Mouse (Mus musculus) forebrain, embryonic 16.5 days (tissue): ENCODE data around the gene Hhat. TPM values are rescaled to one million over a fixed set of nuclear protein-coding genes. Genes with fewer than 3 reads are reported as not detected.
A peak's percentile ranks its signal among the peaks of the same experiment; 100 is the strongest.

Experiments
- ATAC-seq: fragments of 200-750 bp; cut with Nextera tagmentation; 2 replicates; pipeline ENCODE4 v1.8.0; 2017; ENCODE audit warnings: mild to moderate bottlenecking, moderate library complexity
- H3K27ac ChIP-seq: fragments of 300-500 bp; sonication (generic); 2 replicates; pipeline ENCODE4 v1.5.1; 2014; ENCODE audit warnings: low read length, control low read depth
- H3K27me3 ChIP-seq: fragments of 300-500 bp; sonication (generic); replicated peaks from 2 replicates; pipeline ENCODE4 v1.6.1; 2014; ENCODE audit warnings: low read length; ENCODE audit not compliant: control insufficient read depth, insufficient read depth
- H3K36me3 ChIP-seq: fragments of 300-500 bp; sonication (generic); 2 replicates; pipeline ENCODE4 v1.6.1; 2014; ENCODE audit not compliant: control insufficient read depth, insufficient read depth
- H3K4me1 ChIP-seq: fragments of 300-500 bp; sonication (generic); replicated peaks from 2 replicates; pipeline ENCODE4 v1.6.1; 2014; ENCODE audit warnings: low read length; ENCODE audit not compliant: control insufficient read depth, insufficient read depth
- H3K4me2 ChIP-seq: fragments of 300-500 bp; sonication (generic); 2 replicates; pipeline ENCODE4 v1.6.1; 2014; ENCODE audit warnings: mild to moderate bottlenecking, low read length, control low read depth
- H3K4me3 ChIP-seq: fragments of 300-500 bp; sonication (generic); replicated peaks from 2 replicates; pipeline ENCODE4 v1.5.1; 2014; ENCODE audit warnings: mild to moderate bottlenecking, low read length, control low read depth
- H3K9ac ChIP-seq: fragments of 300-500 bp; sonication (generic); replicated peaks from 2 replicates; pipeline ENCODE4 v1.6.1; 2014; ENCODE audit warnings: low read depth, low read length, control low read depth
- H3K9me3 ChIP-seq: fragments of 300-500 bp; sonication (generic); 2 replicates; pipeline ENCODE4 v1.6.1; 2016; ENCODE audit warnings: low read length; ENCODE audit not compliant: control insufficient read depth
- WGBS: fragments of 180-500 bp; shearing (Covaris S2); extraction: QIAGEN DNeasy Blood & Tissue Kit; methylation state at CpG from one replicate; pipeline ENCODE4 v1.1.7; 2014; 5-methylcytosine and 5-hydroxymethylcytosine counted together
- polyA plus RNA-seq: library from polyadenylated mRNA; unstranded; fragments of >200 nt; fragmentation: Nextera tagmentation; extraction: Ambion mirVana; gene quantifications from 2 replicates; pipeline ENCODE4 v1.2.1, GENCODE M21; 2015

The Hhat gene
- polyA plus RNA-seq, 1 experiment from 2014 or later: 3.6 TPM

DNA sequence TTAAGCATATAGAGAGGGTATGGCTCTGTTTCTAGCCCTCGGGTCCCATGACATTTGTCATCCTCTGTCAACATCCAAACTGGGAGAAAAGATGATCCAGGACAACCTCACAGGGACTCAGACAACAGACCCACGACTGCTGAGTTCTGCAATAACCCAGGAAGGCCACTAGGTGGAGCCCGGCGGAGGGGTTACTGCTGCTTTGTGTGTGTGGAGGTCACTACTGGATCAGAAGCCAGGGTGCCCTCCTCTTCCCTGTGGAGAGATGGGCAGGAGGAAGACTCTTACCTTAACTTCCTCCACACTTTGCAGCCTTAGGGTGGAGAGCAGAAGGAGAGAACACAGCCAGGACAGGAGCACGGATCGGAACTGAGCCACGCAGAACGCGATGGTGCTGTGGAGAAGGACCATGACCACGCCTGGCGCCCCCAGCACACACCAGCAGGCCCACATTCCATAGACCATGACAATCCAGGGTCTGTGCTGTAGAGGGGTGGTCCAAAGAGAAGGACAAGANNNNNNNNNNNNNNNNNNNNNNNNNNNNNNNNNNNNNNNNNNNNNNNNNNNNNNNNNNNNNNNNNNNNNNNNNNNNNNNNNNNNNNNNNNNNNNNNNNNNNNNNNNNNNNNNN, 43.9 kb downstream of the Hhat start:
- Histone ChIP-seq H3K27me3 (no peaks in the 10 kb centered on the region), H3K4me3 (no peak overlapping the region), H3K4me2 (no peak overlapping the region), H3K9me3 (no peaks in the 10 kb centered on the region), H3K9ac (no peak overlapping the region), H3K4me1 (no peaks in the 10 kb centered on the region; the same call in 1 of the 2 replicates), H3K27ac (no peak overlapping the region), H3K36me3 (no peaks in the 10 kb centered on the region)
- 61% methylated on average over 11 of the region's 11 CpGs for WGBS
- ATAC-seq: peak; percentile 76

DNA sequence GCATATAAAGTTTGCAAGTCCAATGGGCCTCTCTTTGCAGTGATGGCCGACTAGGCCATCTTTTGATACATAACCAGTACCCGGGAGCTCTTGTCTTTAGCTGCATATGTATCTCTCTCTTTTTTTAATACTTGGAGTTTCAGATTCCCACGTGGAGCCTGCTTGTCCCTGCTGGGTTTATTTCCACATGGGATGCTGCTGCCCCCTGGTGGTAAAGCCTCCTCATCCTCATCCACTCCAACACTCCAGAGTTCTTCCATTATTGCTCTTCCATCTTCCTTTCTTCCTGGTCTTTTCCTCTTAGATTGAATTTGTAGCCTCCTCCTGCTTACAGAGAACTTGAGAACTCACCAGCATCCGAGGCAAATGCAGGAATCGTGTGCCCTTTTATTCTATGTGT, 48.9 kb downstream of the Hhat start:
- no peaks in the 10 kb centered on the region for H3K9me3 ChIP-seq
- H3K27me3 ChIP-seq: no peaks in the 10 kb centered on the region
- no peak overlapping the region for H3K9ac ChIP-seq
- ATAC-seq: peak; percentile 37; the same call in 1 of the 2 replicates
- H3K27ac ChIP-seq: no peak overlapping the region
- no peak overlapping the region for H3K4me2 ChIP-seq
- 26% methylated on average over 5 of the region's 5 CpGs for WGBS
- no peak overlapping the region for H3K4me3 ChIP-seq
- H3K4me1 ChIP-seq: peaks cover 3% of the 10 kb centered on the region; the same call in 1 of the 2 replicates
- no peaks in the 10 kb centered on the region for H3K36me3 ChIP-seq

DNA sequence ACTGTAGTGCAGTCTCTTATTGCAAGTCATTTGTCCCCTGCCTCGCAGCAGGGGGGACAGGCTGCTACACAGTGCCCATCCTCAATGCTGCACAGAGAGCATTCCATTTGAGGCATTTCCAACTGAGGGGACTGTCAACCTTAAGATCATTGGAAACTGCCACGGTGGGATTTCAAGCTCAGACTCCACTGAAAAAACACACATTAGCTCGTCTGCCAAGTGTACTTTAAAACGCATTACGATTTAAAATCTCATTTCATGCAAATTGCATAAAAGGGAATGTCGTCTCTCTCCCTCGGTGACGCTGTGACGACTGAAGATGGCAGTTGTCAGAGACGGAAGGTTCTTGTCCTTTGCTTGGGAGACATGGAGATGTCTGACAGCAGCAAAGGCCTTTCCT, 50.9 kb downstream of the Hhat start:
- WGBS: 70% methylated on average over 10 of the region's 10 CpGs
- Histone ChIP-seq H3K27me3 (no peaks in the 10 kb centered on the region), H3K9ac (no peak overlapping the region), H3K36me3 (no peaks in the 10 kb centered on the region), H3K4me3 (no peak overlapping the region), H3K4me1 (peaks cover 3% of the 10 kb centered on the region; the same call in 1 of the 2 replicates), H3K9me3 (no peaks in the 10 kb centered on the region), H3K27ac (peak overlapping the region; percentile 66), H3K4me2 (no peak overlapping the region)
- peak; percentile 42; the same call in 1 of the 2 replicates for ATAC-seq

DNA sequence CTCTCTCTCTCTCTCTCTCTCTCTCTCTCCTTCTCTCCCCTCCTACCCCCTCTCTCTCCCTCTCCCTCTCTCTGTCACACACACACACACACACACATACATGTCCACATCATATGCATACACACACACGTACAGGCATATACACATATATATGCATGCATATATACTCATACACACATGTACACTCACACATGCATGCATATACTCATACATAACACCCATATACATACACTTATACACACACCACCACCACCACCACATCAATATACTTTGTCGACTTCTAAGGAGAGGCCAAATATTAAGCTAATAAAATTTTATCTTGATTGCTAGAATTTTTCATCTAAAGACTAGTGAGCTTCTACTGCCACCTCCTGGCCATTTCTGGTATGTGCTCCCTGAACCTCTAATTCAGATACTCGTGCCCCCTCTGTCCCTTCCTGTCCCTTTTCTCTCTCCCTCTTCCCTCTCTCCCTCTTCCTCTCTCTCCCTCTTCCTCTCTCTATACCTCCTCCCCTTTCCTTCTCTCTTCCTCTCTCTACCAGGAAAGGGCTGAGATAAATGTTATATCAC, 59.2 kb downstream of the Hhat start:
- no peaks in the 10 kb centered on the region for H3K36me3 ChIP-seq
- peak; percentile 31; the same call in 1 of the 2 replicates for ATAC-seq

DNA sequence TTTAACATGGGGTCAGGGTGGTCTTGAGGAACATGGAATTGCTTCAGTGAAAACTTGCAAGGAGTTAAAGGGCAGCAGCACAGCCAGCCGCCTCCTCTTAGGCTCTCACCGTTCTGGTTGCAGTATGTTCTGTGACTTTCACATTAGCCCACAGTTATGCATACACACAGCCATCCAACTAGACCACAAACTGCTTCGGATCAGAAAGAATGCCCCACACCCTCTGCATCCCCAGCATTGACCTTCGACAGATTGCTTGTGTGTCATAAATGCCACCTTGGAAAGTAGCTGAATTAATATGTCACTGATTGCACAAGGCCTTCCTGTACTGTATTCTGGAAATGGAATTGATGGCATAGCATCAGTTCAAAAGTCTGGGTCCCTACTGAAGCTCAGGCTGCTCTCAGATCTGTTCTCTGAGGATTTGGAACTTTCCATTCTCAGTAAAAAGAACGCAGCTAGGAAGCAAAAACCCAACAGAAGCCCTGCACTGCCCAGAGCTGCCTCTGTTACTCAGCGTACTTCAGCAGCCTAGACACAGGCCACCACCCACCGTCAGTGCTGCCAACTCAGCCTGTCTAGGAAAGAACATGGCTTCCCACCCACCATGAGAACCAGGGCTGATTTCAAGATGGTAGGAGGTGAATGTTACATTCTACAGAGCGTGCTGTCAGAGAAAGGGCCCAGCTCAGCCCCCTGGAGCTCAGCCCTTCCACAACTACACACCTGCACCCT, 70.5 kb downstream of the Hhat start:
- ATAC-seq: no peak
- no peak overlapping the region for H3K4me3 ChIP-seq
- H3K4me1 ChIP-seq: no peaks in the 10 kb centered on the region
- no peaks in the 10 kb centered on the region for H3K9me3 ChIP-seq
- H3K27me3 ChIP-seq: no peaks in the 10 kb centered on the region
- no peaks in the 10 kb centered on the region for H3K36me3 ChIP-seq
- no peak overlapping the region for H3K27ac ChIP-seq
- WGBS: 83% methylated on average over 8 of the region's 8 CpGs
- H3K4me2 ChIP-seq: no peak overlapping the region
- no peak overlapping the region for H3K9ac ChIP-seq

More for the DNA sequence above, 59.2 kb downstream of the Hhat start:
- no peaks in the 10 kb centered on the region for H3K9me3 ChIP-seq
- H3K9ac ChIP-seq: no peak overlapping the region
- H3K27me3 ChIP-seq: no peaks in the 10 kb centered on the region
- no peaks in the 10 kb centered on the region for H3K4me1 ChIP-seq
- WGBS: 34% methylated on average over 3 of the region's 3 CpGs
- H3K4me3 ChIP-seq: no peak overlapping the region
- H3K27ac ChIP-seq: no peak overlapping the region
- no peak overlapping the region for H3K4me2 ChIP-seq

DNA sequence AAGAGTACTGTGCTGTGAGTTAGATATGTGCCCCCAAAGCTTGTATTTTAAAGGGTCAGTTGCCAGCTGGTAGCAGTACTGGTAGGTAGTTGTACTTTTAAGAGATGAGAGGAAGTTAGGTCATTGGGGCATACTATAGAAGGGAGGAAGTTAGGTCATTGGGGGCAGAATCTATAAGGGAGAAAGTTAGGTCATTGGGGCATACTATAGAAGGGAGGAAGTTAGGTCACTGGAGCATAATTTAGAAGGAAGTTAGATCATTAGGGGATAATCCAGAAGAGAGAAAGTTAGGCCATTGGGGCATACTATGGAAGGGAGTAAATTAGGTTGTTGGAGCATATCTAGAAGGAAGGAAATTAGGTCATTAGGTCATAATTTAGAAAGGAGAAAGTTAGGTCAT, 71.9 kb downstream of the Hhat start:
- Histone ChIP-seq H3K27me3 (no peaks in the 10 kb centered on the region), H3K4me3 (no peak overlapping the region), H3K9me3 (no peaks in the 10 kb centered on the region), H3K4me2 (no peak overlapping the region), H3K27ac (no peak overlapping the region), H3K9ac (no peak overlapping the region), H3K36me3 (no peaks in the 10 kb centered on the region), H3K4me1 (no peaks in the 10 kb centered on the region)
- ATAC-seq: no peak

DNA sequence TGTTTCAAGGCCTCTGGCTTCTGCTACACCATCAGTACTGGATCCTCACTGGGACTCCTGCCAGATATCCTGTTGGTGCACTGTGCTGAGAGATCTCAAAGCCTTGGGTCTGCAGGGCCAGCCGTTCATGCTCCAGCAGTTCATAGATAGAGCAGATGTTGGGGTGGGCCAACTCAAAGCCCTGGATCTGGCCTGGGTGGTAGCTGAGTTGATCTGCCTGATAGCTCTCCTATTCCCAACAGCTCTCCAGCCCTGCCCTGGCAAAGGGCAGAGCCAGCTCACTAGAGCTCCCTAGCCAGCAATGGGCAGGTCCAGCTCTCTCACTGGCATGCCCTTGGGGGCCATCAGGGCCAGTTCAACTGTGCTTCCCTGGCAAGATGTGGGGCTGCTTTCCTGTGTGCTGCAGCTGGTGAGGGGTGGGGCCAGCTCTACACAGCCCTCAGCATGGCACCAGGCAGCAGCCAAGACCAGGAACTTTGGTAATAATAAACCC, 74.6 kb downstream of the Hhat start:
- Histone ChIP-seq H3K9ac (no peak overlapping the region), H3K36me3 (no peaks in the 10 kb centered on the region), H3K9me3 (no peaks in the 10 kb centered on the region), H3K4me1 (no peaks in the 10 kb centered on the region), H3K4me2 (no peak overlapping the region), H3K27me3 (no peaks in the 10 kb centered on the region), H3K4me3 (no peak overlapping the region), H3K27ac (no peak overlapping the region)
- no peak for ATAC-seq
- WGBS: 68% methylated on average over 1 of the region's 1 CpGs

DNA sequence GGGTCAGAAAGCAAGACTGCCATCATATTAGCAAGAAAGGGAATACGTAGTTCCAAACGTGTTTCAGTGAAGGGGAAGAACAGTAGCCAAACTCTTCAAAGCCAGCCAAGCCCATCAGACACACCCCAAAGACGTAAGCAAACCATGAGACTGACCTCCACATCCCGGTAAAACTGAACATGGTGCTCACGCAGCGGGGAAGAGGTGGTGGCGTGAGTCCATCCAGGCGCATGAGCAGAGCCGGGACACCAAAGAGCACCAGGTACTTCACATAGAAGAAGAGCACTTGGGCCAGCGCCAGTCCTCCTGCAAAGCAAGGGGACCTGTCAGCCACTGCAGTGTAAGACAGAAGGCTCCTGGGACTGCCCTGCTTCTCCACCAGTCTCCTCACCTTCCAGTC, 77.4 kb downstream of the Hhat start:
- H3K27me3 ChIP-seq: no peaks in the 10 kb centered on the region
- no peaks in the 10 kb centered on the region for H3K9me3 ChIP-seq
- 95% methylated on average over 10 of the region's 10 CpGs for WGBS
- H3K4me2 ChIP-seq: no peak overlapping the region
- H3K4me1 ChIP-seq: no peaks in the 10 kb centered on the region
- H3K36me3 ChIP-seq: no peaks in the 10 kb centered on the region
- no peak overlapping the region for H3K4me3 ChIP-seq
- no peak overlapping the region for H3K9ac ChIP-seq
- no peak for ATAC-seq
- H3K27ac ChIP-seq: no peak overlapping the region

DNA sequence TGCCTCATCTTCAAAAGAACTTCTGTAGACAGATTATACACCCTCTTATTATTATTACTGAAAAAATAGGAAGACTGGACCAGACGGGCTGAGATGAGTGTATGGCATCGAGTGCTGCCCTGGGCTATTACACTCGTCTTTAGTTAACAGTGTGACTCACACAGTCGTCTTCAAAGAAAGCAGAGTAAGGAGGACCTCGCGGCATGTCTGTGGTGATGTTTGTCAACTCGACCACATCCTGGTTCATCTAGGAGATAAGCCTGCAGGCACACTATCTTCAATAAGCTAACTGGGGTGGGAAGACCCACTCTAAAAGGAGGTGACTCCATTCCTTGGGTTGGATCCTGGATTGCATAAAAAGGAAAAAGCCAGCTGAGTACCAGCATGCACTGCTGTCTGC, 78.0 kb downstream of the Hhat start:
- no peak overlapping the region for H3K4me2 ChIP-seq
- H3K27ac ChIP-seq: no peak overlapping the region
- no peak overlapping the region for H3K9ac ChIP-seq
- 84% methylated on average over 7 of the region's 7 CpGs for WGBS
- H3K4me1 ChIP-seq: no peaks in the 10 kb centered on the region
- no peak for ATAC-seq
- H3K9me3 ChIP-seq: no peaks in the 10 kb centered on the region
- H3K36me3 ChIP-seq: no peaks in the 10 kb centered on the region
- no peaks in the 10 kb centered on the region for H3K27me3 ChIP-seq
- H3K4me3 ChIP-seq: no peak overlapping the region
